Mouse (Mus musculus) T-helper 17 cell (primary cell): ENCODE results near the gene Nomo1.

Experiments used
- in situ Hi-C, 2 experiments: fragments of 300-600 bp; cut with MboI, MseI; formaldehyde crosslinking; loops; 1 replicate in 1 of 2; 2 replicates in 1 of 2; pipeline ENCODE4 v1.15.1; 2025; ENCODE audit warnings: high pct_unique_total_duplicates in 2 of 2

Nomo1 gene

DNA sequence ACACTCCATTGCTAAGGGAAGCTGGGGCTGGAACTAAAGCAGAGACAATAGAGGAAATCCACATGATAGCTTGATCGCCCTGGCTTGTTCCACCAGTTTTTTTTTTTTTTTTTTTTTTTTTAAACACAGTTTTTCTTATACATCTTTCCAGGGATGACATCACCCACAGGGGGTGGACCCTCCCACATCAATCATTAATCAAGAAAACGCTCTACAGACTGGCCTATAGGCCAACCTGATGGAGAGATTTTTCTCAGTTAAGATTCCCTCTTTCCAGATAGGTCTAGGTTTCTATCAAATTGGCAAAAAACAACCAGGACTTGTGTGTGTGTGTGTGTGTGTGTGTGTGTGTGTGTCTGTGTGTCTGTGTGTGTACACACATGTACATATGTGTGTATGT, 6.4 kb downstream of the Nomo1 start:
- in situ Hi-C loops, result loop anchor here in 1 of 2 experiments (10.0 kb wide), 1 partner anchor 675 kb away; the partner anchor contains the start of genes Saa3 and Saal1

DNA sequence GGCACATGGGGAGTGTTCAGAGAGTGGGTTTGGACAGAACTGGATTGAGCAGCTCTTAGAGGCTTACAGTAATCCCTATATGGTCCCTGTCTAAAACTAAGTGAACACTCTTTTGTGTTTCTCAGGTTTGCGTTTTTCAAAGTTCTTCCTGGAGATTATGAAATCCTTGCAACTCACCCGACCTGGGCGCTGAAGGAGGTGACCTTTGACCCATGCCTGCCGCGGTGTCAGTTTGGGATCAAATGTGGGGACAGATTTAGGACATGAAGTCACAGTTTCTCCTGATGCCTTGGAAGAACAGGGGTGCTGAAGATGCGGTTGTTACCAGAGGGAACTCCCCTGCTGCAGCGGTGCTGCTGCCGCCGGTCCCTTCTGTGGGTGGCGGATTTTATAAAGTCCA, 10.6 kb downstream of the Nomo1 start:
- in situ Hi-C loops, result no loop called here

DNA sequence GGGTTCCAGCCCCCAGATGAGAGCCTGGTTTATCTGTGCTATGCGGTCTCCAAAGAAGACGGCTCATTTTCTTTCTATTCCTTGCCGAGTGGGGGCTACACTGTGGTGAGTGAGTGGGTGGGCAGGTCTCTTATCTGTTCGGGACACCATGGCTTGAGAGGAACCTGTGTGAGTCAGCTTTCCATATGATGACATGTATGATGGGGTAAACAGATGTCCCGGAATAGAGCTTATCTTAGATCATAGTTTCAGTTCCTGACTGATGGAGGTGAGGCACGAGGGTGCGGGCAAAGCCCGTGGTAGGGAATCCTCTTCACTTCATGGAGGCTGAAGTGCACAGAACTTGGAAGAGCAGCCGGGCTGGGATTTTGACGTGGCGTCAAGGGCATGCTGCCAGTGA, 12.4 kb downstream of the Nomo1 start:
- in situ Hi-C loops, result no loop called here

DNA sequence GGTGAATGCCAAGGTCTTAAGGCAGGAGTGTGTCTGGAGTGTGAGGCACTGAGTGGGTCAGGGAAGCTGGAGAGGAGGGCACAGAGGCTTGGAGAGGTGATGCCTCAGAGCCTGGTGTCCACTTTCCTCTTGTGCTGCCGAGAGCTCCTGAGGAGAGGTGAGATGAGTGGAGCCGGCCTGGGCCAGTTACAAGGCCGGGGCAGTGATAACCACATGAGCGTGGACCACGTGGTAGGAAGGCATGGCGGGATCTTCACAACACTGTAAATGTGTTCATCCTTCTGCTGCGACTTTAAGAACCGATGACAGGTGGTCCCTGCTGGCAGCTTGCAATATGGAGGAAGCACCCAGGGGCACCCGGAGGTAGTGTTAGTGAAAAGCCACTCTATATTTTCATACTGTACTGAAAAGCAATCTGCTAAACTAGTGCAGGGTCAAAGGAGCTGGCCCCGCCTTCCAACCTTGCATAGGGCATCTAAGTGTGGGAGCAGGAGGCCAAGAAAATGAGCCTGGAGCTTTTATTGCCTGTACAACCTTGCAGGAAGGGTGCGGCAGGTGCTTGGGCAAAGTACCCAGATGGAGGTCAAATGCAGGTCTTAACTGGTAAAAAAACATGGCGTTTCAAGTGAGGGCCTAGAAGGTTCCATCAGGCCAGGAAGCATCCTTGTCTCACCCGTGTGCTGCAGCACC, 14.5 kb downstream of the Nomo1 start:
- in situ Hi-C loops, result no loop called here

- in situ Hi-C loops, result no loop called here
These were observed 16.5 kb downstream of the Nomo1 start for GRCm38 (mm10) chr7:46049981-46050380.

DNA sequence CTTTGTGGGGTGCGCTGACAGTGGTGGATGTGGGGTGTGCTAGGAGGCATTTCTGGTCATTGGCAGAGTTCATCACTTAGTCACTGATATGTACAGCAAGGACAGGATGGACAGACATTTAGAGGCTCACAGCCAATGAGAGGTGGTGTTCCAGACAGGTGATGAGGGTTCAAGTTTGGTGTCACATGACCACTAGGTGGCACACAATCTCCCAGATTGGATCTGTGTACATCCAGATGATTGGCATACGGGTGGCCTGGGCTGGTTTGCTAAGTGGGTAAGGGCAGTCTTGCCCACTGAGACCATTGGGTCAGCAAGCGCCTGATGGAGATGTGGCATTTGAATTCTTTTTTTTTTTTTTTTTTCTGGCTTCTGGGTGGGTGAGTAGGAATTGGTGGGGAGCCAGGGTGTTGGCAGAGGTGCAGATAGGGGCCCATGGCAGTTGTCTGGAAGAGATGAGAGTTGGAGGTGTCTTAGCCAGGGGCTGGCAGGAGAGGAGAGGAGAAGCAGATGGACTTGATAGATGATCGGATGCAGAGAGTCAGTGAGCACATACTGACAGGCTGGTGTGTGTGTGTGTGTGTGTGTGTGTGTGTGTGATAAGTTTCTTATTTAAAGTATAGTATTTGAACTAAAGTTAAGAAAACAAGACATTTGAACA, 18.8 kb downstream of the Nomo1 start:
- in situ Hi-C loops, result no loop called here

DNA sequence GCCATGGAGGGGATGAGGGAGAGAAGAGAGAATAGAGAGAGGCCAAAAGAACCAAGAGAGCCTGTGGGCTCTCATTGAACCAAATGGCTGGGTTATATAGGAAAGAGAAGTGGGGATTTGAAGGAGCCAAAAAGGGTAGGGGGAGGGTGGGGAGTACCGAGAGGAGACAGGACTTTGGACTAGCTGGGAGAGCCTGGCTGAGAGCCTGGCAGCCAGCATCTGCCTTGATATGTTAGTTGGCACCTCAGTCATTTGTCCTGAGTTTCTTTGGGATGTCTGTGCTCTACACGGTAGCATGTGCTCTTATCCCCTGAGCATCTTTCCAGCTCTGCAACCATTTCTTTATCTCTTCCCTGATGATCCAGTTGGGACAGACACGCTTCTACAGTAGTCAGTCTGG, 20.1 kb downstream of the Nomo1 start:
- in situ Hi-C loops, result no loop called here

- in situ Hi-C loops, result no loop called here
These were observed 25.4 kb downstream of the Nomo1 start for GRCm38 (mm10) chr7:46058882-46059281.

DNA sequence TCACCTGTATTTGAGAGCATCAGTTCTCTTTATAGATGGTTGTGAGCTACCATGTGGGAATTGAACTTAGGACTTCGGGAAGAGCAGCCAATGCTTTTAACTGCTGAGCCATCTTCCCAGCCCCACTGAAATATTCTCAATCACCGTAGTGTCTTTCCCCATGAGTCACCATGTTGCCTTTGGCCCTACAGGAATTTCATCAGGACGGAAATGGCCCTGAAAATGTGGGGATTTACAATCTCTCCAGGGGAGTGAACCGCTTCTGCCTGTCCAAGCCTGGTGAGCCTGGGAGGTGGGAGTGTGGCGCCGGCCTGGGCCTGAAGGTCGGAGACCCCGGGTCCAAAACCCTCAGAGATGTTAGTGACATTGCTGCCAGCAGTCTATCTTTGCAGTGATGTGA, 27.2 kb downstream of the Nomo1 start:
- in situ Hi-C loops, result no loop called here

DNA sequence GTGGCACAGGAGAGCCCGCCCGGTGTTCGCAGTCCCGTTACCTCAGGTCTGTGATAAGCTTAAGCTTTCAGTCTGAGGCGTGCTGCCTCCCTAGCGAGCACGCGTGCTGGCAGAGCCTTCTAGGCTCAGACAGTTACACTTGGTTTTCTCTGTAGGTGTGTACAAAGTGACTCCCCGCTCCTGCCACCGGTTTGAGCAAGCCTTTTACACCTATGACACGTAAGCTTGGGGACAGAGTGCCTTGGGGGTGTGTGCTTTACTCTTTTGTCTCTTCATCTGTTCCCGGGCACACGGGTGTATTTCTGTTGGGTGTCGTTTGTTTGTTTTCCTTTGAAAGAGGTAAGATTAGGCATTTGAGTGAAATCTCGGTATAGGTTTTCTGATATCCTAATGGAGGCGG, 28.1 kb downstream of the Nomo1 start:
- in situ Hi-C loops, result no loop called here

DNA sequence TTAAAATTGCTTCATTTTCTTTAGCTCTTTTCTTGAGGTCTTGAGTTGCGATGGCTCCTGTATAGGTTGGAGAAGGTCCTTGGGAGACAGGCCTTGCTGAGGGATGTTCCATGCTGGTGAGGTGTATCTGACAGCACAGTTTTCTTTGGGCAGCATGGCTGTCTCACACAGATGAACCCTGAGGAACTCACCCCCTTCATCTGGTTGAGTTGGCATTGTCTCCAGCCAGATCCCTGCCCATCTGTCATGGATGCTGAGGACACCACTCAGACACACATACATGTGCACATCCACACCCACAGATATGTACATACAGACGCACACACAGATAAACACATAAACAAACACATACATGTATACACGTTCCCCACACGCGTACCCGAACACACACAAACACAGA, 29.8 kb downstream of the Nomo1 start:
- in situ Hi-C loops, result no loop called here

GRCm38 (mm10) chr7:46068831-46069230, 35.3 kb downstream of the Nomo1 start:
- in situ Hi-C loops, result no loop called here

DNA sequence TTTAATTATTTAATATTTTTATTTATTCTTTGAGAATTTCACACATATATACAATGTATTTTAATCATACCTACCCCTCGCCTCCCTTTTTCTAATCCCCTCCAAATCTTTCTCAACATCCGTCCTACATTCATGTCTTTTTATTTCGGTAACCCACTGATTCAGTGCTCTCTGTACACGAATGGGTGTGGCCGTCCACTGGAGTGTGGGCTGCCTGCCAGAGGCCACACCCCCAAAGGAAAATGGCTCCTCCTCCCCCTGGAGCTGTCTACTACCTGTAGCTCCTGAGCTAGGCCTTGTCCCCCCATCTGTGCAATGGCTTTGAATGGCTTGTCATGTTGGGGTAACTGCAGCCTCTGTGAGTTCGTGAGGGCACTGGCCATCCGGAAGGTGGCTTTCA, 43.3 kb downstream of the Nomo1 start:
- in situ Hi-C loops, result no loop called here

- in situ Hi-C loops, result no loop called here
These were observed 44.2 kb downstream of the Nomo1 start for GRCm38 (mm10) chr7:46077675-46078074.

- in situ Hi-C loops, result no loop called here
These were observed 50.5 kb downstream of the Nomo1 start for GRCm38 (mm10) chr7:46084024-46084423.

- in situ Hi-C loops, result no loop called here
These were observed 51.5 kb downstream of the Nomo1 start for GRCm38 (mm10) chr7:46084839-46085513.

- in situ Hi-C loops, result no loop called here
These were observed 52.9 kb downstream of the Nomo1 start for GRCm38 (mm10) chr7:46086378-46086777.

GRCm38 (mm10) chr7:46088241-46088640, 54.7 kb downstream of the Nomo1 start:
- in situ Hi-C loops, result no loop called here

GRCm38 (mm10) chr7:46092803-46093202, 59.3 kb downstream of the Nomo1 start:
- in situ Hi-C loops, result no loop called here

DNA sequence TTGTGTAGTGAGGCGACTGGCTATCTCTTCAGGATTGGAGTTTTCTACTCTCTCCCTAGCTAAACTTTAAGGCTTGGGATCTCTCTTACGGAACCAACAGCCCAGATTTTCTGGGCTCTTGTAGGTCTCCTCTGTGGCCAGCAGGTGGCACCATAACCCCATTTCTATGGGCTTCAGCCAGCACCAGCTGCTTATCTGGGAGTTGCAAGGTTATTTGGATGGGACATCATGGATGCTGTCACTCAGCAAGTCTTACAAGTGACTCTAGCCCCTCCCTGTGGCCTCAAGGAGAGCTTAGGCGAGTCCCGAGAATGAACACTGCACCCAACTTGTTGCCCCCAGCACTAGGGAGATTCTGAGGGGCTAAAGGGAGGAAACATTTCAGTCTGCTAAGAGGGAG, 62.6 kb downstream of the Nomo1 start:
- in situ Hi-C loops, result loop anchor here (5.0 kb wide), 3 partner anchors 81 to 131 kb away; no protein-coding TSS in a partner anchor

GRCm38 (mm10) chr7:46097319-46097783, 63.9 kb downstream of the Nomo1 start:
- in situ Hi-C loops, result loop anchor here (5.0 kb wide), 3 partner anchors 80 to 130 kb away; no protein-coding TSS in a partner anchor

- in situ Hi-C loops, result loop anchor here (5.0 kb wide), 3 partner anchors 79 to 129 kb away; no protein-coding TSS in a partner anchor
These were observed 64.9 kb downstream of the Nomo1 start for GRCm38 (mm10) chr7:46098221-46098918.
